Mouse (Mus musculus) stomach, embryonic 14.5 days (tissue): ENCODE data around the gene Ankrd6. TPM values are rescaled to one million over a fixed set of nuclear protein-coding genes. Genes with fewer than 3 reads are reported as not detected.
A peak's percentile ranks its signal among the peaks of the same experiment; 100 is the strongest.

ENCODE experiments used
- ATAC-seq: fragments of 200-750 bp; cut with Nextera tagmentation; 2 replicates; pipeline ENCODE4 v1.8.0; 2017; ENCODE audit warnings: low read depth, moderate TSS enrichment; ENCODE audit not compliant: insufficient number of reproducible peaks, insufficient read depth, low FRiP score
- H3K27ac ChIP-seq: fragments of 300-500 bp; sonication (generic); 2 replicates; pipeline ENCODE4 v1.5.1; 2014; ENCODE audit warnings: mild to moderate bottlenecking, low read length, moderate library complexity, mixed read lengths
- H3K27me3 ChIP-seq: fragments of 300-500 bp; sonication (generic); 2 replicates; pipeline ENCODE4 v1.6.1; 2014; ENCODE audit warnings: low read length, control low read depth, mixed read lengths; ENCODE audit not compliant: control insufficient read depth, insufficient read depth
- H3K36me3 ChIP-seq: fragments of 300-500 bp; sonication (generic); 2 replicates; pipeline ENCODE4 v1.6.1; 2014; ENCODE audit warnings: mild to moderate bottlenecking, control low read depth, low read length, moderate library complexity, mixed read lengths; ENCODE audit not compliant: control insufficient read depth, insufficient read depth
- H3K4me1 ChIP-seq: fragments of 300-500 bp; sonication (generic); 2 replicates; pipeline ENCODE4 v1.6.1; 2014; ENCODE audit warnings: low read length, control low read depth, mixed read lengths; ENCODE audit not compliant: control insufficient read depth, insufficient read depth
- H3K4me2 ChIP-seq: fragments of 300-500 bp; sonication (generic); replicated peaks from 2 replicates; pipeline ENCODE4 v1.6.1; 2014; ENCODE audit warnings: low read depth, low read length, control low read depth
- H3K4me3 ChIP-seq: fragments of 300-500 bp; sonication (generic); 2 replicates; pipeline ENCODE4 v1.5.1; 2014; ENCODE audit warnings: low read depth, low read length, control low read depth
- H3K9ac ChIP-seq: fragments of 300-500 bp; sonication (generic); replicated peaks from 2 replicates; pipeline ENCODE4 v1.6.1; 2014; ENCODE audit warnings: low read depth, mild to moderate bottlenecking, control low read depth, low read length, moderate library complexity, mixed read lengths
- H3K9me3 ChIP-seq: fragments of 300-500 bp; sonication (generic); 2 replicates; pipeline ENCODE4 v1.6.1; 2016; ENCODE audit warnings: low read depth, low read length, control low read depth; ENCODE audit not compliant: control insufficient read depth
- WGBS: fragments of 180-500 bp; shearing (Covaris S2); extraction: QIAGEN DNeasy Blood & Tissue Kit; methylation state at CpG from one replicate; pipeline ENCODE4 v1.1.7; 2014; 5-methylcytosine and 5-hydroxymethylcytosine counted together
- polyA plus RNA-seq: library from polyadenylated mRNA; unstranded; fragments of >200 nt; fragmentation: Nextera tagmentation; extraction: Ambion mirVana; gene quantifications from 2 replicates; pipeline ENCODE4 v1.2.1, GENCODE M21; 2014

Gene Ankrd6
- polyA plus RNA-seq, 1 experiment from 2014 or later, result 6.9 TPM

DNA sequence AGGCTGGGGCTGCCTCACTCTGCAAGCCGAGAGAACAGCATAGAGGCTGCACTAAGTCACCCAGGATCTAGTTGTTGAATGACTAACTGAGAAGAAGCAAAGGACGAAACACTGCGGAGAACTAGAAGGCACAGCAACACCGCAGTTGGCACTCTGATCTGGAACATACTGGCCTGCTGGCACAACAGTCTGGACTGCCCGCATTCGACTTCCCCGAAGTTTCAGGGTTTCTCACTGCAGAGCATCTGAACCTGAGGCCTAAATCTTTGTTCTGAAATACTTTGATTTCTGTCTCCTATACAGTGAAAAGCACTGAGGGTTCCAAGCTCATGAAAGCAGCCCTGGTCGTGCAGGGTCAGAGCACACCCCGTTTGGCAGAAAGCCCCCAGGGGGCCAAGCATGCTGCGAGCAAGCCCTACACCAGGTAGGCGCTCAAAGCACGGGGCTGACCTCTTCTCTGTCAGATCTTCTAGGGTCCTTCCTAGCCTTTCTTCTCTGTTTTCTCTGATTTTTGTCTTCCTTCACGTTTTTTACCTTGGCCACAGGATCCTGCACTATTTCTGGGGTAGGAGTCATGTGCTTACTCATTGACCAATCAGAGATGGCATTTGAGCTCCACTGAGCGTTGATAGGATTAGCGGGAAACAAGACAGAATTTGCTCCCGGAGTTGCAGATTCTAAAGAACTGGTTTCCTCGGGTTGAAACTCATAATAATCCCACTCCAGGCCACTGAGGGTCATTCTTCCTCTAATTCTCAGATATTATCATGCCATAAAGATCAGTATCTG lies 117.0 kb downstream of the Ankrd6 start:
- Histone ChIP-seq H3K4me1 (no peaks in the 10 kb centered on the region), H3K9me3 (no peaks in the 10 kb centered on the region), H3K36me3 (no peaks in the 10 kb centered on the region), H3K4me3 (0 out of 2 replicates have a peak overlapping the region, but pooled peaks have one; percentile 12), H3K27me3 (no peaks in the 10 kb centered on the region), H3K27ac (no peak overlapping the region), H3K9ac (no peak overlapping the region), H3K4me2 (peak overlapping the region; percentile 34)
- peak; percentile 42; the same call in 1 of the 2 replicates for ATAC-seq
- WGBS, result 49% methylated on average over 17 of the region's 17 CpGs

GRCm38 (mm10) chr4:32829316-32829715 lies 121.3 kb downstream of the Ankrd6 start:
- 42% methylated on average over 10 of the region's 10 CpGs for WGBS
- H3K27me3 ChIP-seq, result no peaks in the 10 kb centered on the region
- H3K4me3 ChIP-seq, result no peak overlapping the region
- no peak overlapping the region for H3K4me2 ChIP-seq
- H3K9ac ChIP-seq, result no peak overlapping the region
- no peaks in the 10 kb centered on the region for H3K9me3 ChIP-seq
- H3K27ac ChIP-seq, result no peak overlapping the region
- H3K36me3 ChIP-seq, result no peaks in the 10 kb centered on the region
- no peak for ATAC-seq
- no peaks in the 10 kb centered on the region for H3K4me1 ChIP-seq

GRCm38 (mm10) chr4:32828385-32829077 lies 122.1 kb downstream of the Ankrd6 start:
- ATAC-seq, result no peak
- no peaks in the 10 kb centered on the region for H3K36me3 ChIP-seq
- H3K4me3 ChIP-seq, result no peak overlapping the region
- no peaks in the 10 kb centered on the region for H3K9me3 ChIP-seq
- no peak overlapping the region for H3K9ac ChIP-seq
- H3K27me3 ChIP-seq, result no peaks in the 10 kb centered on the region
- no peak overlapping the region for H3K4me2 ChIP-seq
- no peak overlapping the region for H3K27ac ChIP-seq
- no peaks in the 10 kb centered on the region for H3K4me1 ChIP-seq
- WGBS, result 85% methylated on average over 10 of the region's 10 CpGs

GRCm38 (mm10) chr4:32826925-32827324 lies 123.7 kb downstream of the Ankrd6 start:
- H3K9ac ChIP-seq, result no peak overlapping the region
- H3K27ac ChIP-seq, result no peak overlapping the region
- 54% methylated on average over 7 of the region's 7 CpGs for WGBS
- no peaks in the 10 kb centered on the region for H3K27me3 ChIP-seq
- no peaks in the 10 kb centered on the region for H3K4me1 ChIP-seq
- no peak overlapping the region for H3K4me3 ChIP-seq
- ATAC-seq, result no peak
- no peaks in the 10 kb centered on the region for H3K9me3 ChIP-seq
- no peak overlapping the region for H3K4me2 ChIP-seq
- no peaks in the 10 kb centered on the region for H3K36me3 ChIP-seq

- ATAC-seq, result no peak
These were observed 126.4 kb downstream of the Ankrd6 start for GRCm38 (mm10) chr4:32824254-32824653.

DNA sequence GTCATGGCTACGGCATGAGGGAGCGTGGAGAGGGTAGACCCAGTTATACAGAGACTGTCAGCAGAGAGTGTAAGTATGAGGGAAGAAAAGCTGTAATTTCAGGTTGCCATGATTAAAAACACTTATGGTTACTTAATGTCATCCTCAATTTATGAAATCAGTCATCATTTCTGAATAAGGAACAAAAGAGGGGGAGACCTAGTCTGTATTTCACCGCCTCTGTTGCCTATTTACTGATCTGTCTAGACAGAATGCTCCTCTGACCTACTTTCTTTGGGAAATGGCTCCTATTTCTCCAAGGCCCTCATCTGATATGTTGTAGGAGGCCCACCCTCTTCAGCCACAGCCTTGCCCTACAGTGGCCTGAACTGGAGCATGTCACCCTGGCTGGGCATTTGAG lies 130.0 kb downstream of the Ankrd6 start:
- no peaks in the 10 kb centered on the region for H3K9me3 ChIP-seq

More at GRCm38 (mm10) chr4:32824254-32824653, 126.4 kb downstream of the Ankrd6 start:
- Histone ChIP-seq H3K27ac (no peak overlapping the region), H3K4me1 (no peaks in the 10 kb centered on the region), H3K4me2 (no peak overlapping the region), H3K9me3 (no peaks in the 10 kb centered on the region), H3K4me3 (no peak overlapping the region), H3K9ac (no peak overlapping the region), H3K27me3 (no peaks in the 10 kb centered on the region), H3K36me3 (no peaks in the 10 kb centered on the region)
- WGBS, result 67% methylated on average over 8 of the region's 8 CpGs

DNA sequence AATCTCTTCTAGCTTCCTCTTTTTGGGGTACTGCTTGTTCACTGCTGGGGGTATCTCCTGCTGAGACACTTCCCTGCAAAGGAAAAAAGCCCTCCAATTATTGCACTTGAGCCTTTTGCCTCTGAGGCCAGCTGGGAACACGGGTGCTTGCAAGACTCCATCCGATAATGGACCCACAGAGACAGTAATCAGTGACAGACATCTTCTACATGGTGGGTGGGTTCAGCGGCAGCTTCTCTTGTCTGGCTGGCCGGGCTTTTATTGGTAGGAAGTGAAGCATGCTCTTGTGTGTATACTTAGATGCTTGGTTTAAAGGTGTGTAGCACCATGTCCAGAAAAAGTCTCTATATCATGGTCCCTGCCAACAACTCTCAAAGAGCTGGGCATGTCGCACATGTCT lies 133.2 kb downstream of the Ankrd6 start:
- H3K27ac ChIP-seq, result no peak overlapping the region
- H3K4me1 ChIP-seq, result no peaks in the 10 kb centered on the region
- no peak for ATAC-seq
- H3K4me2 ChIP-seq, result no peak overlapping the region
- H3K36me3 ChIP-seq, result no peaks in the 10 kb centered on the region
- no peak overlapping the region for H3K4me3 ChIP-seq
- no peaks in the 10 kb centered on the region for H3K9me3 ChIP-seq
- no peaks in the 10 kb centered on the region for H3K27me3 ChIP-seq
- 81% methylated on average over 5 of the region's 5 CpGs for WGBS
- H3K9ac ChIP-seq, result no peak overlapping the region

More for the DNA sequence above, 130.0 kb downstream of the Ankrd6 start:
- no peaks in the 10 kb centered on the region for H3K4me1 ChIP-seq
- no peak overlapping the region for H3K27ac ChIP-seq
- no peak overlapping the region for H3K4me3 ChIP-seq
- H3K27me3 ChIP-seq, result no peaks in the 10 kb centered on the region
- ATAC-seq, result no peak
- no peaks in the 10 kb centered on the region for H3K36me3 ChIP-seq
- no peak overlapping the region for H3K9ac ChIP-seq
- 92% methylated on average over 3 of the region's 3 CpGs for WGBS
- no peak overlapping the region for H3K4me2 ChIP-seq

DNA sequence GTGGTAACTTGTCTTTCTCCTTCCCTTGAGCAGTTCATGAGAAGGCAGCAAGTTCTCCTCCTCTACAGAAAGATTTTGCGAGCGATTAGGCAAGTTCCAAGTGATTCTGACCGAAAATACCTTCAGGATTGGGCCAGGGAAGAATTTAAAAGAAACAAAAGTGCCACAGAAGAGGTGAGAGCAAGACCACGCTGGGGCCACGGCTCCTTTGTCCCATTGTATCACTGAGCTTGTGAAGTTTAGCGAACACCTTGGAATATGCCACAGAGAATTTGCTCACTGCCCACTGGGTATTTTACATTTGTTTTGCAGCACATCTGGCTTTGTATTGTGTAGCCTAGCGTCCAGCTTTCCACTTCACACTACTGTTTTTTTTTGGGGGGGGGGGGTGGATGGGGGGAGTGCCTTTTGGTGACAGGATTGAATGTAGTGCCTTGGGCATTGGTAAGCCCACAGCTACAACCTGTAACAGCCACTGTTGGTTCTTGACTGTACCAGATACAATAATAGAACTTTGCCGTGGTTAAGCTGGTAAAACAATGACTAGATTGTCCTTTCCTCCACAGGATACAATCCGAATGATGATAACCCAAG lies 150.0 kb downstream of the Ankrd6 start:
- Histone ChIP-seq H3K9ac (peak overlapping the region; percentile 64), H3K4me3 (peak overlapping the region; percentile 61), H3K4me2 (peak overlapping the region; percentile 66), H3K4me1 (peaks cover 5% of the 10 kb centered on the region; the same call in 1 of the 2 replicates), H3K9me3 (no peaks in the 10 kb centered on the region), H3K27me3 (no peaks in the 10 kb centered on the region), H3K36me3 (no peaks in the 10 kb centered on the region), H3K27ac (peak overlapping the region; percentile 97)
- 14% methylated on average over 9 of the region's 9 CpGs for WGBS
- ATAC-seq, result peak; percentile 40; the same call in 1 of the 2 replicates
